Mouse (Mus musculus) MEL (cell line): ENCODE measurements around the gene Cnga3. TPM values are rescaled to one million over a fixed set of nuclear protein-coding genes. Genes with fewer than 3 reads are reported as not detected.

ENCODE experiments used
- DNase-seq: peaks from one replicate; pipeline ENCODE4 v3.0.0; 2011; ENCODE audit warnings: low read depth, low spot score
- H3K27ac ChIP-seq: 2 replicates; pipeline ENCODE4 v1.5.1; 2012; ENCODE audit warnings: low read depth, mild to moderate bottlenecking, control low read depth, low read length, moderate library complexity; ENCODE audit not compliant: control insufficient read depth
- H3K27me3 ChIP-seq, 2 experiments: fragments of 150-350 bp in 1 of 2; sonication (generic) in 1 of 2; 2 replicates each; pipeline ENCODE4 v1.6.1; 2012; ENCODE audit warnings: low read length in 2 of 2, mild to moderate bottlenecking in 2 of 2, improper control_type of control experiment in 1 of 2, moderate library complexity in 1 of 2; ENCODE audit not compliant: insufficient read depth in 2 of 2, control insufficient read depth in 1 of 2
- H3K36me3 ChIP-seq, 2 experiments: 2 replicates each; pipeline ENCODE4 v1.6.1; 2012 to 2014; ENCODE audit warnings: low read length in 2 of 2, improper control_type of control experiment in 1 of 2, inconsistent platforms in 1 of 2, mild to moderate bottlenecking in 1 of 2; ENCODE audit not compliant: insufficient read depth in 2 of 2, control insufficient read depth in 1 of 2
- H3K4me1 ChIP-seq, 2 experiments: fragments of 150-350 bp in 1 of 2; sonication (generic) in 1 of 2; 2 replicates each; pipeline ENCODE4 v1.6.1; 2012; ENCODE audit warnings: low read length in 2 of 2, improper control_type of control experiment in 1 of 2, mild to moderate bottlenecking in 1 of 2; ENCODE audit not compliant: insufficient read depth in 2 of 2, control insufficient read depth in 1 of 2
- H3K4me3 ChIP-seq, 2 experiments: fragments of 150-350 bp in 1 of 2; sonication (generic) in 1 of 2; 2 replicates each; pipeline ENCODE4 v1.5.1; 2012; ENCODE audit warnings: low read depth in 2 of 2, low read length in 2 of 2, mild to moderate bottlenecking in 2 of 2, moderate library complexity in 2 of 2, control low read depth in 1 of 2, improper control_type of control experiment in 1 of 2; ENCODE audit not compliant: control insufficient read depth in 1 of 2, insufficient read depth in 1 of 2
- H3K79me2 ChIP-seq: 2 replicates; pipeline ENCODE4 v1.6.1; 2012; ENCODE audit warnings: mild to moderate bottlenecking, low read length, moderate library complexity; ENCODE audit not compliant: control insufficient read depth, poor library complexity, insufficient read depth
- H3K9ac ChIP-seq: 2 replicates; pipeline ENCODE4 v1.6.1; 2012; ENCODE audit warnings: low read depth, mild to moderate bottlenecking, control low read depth, low read length, moderate library complexity; ENCODE audit not compliant: control insufficient read depth, poor library complexity, severe bottlenecking
- H3K9me3 ChIP-seq: fragments of 150-350 bp; sonication (generic); replicated peaks from 2 replicates; pipeline ENCODE4 v1.6.1; 2012; ENCODE audit warnings: mild to moderate bottlenecking, low read length, improper control_type of control experiment, moderate library complexity; ENCODE audit not compliant: insufficient read depth
- CHD1 ChIP-seq: IDR thresholded peaks from 2 replicates; pipeline ENCODE4 v1.6.1; 2012; ENCODE audit warnings: low read depth, mild to moderate bottlenecking, inconsistent platforms, low read length, improper control_type of control experiment
- CHD2 ChIP-seq: IDR thresholded peaks from 2 replicates; pipeline ENCODE4 v1.6.1; 2011; ENCODE audit warnings: low read length, improper control_type of control experiment
- CTCF ChIP-seq, 3 experiments: IDR thresholded peaks in 2 of 3; conservative IDR thresholded peaks in 1 of 3; 2 replicates each; pipeline ENCODE4 v1.5.1; 2011 to 2012; ENCODE audit warnings: low read length in 3 of 3, low read depth in 2 of 3, mild to moderate bottlenecking in 2 of 3, improper control_type of control experiment in 1 of 3, inconsistent platforms in 1 of 3, mixed read lengths in 1 of 3, moderate library complexity in 1 of 3; ENCODE audit not compliant: control insufficient read depth in 1 of 3, insufficient read depth in 1 of 3, poor library complexity in 1 of 3, severe bottlenecking in 1 of 3
- ELF1 ChIP-seq: IDR thresholded peaks from 2 replicates; pipeline ENCODE4 v1.6.1; 2014; ENCODE audit warnings: low read depth, mild to moderate bottlenecking, inconsistent platforms, low read length, improper control_type of control experiment, moderate library complexity
- GATA1 ChIP-seq: IDR thresholded peaks from 2 replicates; pipeline ENCODE4 v1.6.1; 2011; ENCODE audit warnings: low read depth, low read length, improper control_type of control experiment
- JUND ChIP-seq: IDR thresholded peaks from 2 replicates; pipeline ENCODE4 v1.6.1; 2011; ENCODE audit warnings: low read depth, mild to moderate bottlenecking, improper control_type of control experiment, low read length
- MAFK ChIP-seq: IDR thresholded peaks from 2 replicates; pipeline ENCODE4 v1.6.1; 2011; ENCODE audit warnings: low read depth, mild to moderate bottlenecking, low read length, improper control_type of control experiment, borderline replicate concordance
- MAZ ChIP-seq: IDR thresholded peaks from 2 replicates; pipeline ENCODE4 v1.6.1; 2012; ENCODE audit warnings: low read depth, mild to moderate bottlenecking, inconsistent platforms, low read length, improper control_type of control experiment
- MEF2A ChIP-seq: IDR thresholded peaks from 2 replicates; pipeline ENCODE4 v1.6.1; 2014; ENCODE audit warnings: low read depth, mild to moderate bottlenecking, inconsistent platforms, low read length, improper control_type of control experiment; ENCODE audit not compliant: poor library complexity, insufficient replicate concordance, severe bottlenecking; ENCODE audit errors: extremely low read depth
- MYB ChIP-seq: IDR thresholded peaks from 2 replicates; pipeline ENCODE4 v1.6.1; 2011; ENCODE audit warnings: mild to moderate bottlenecking, low read depth, low read length, improper control_type of control experiment
- NRF1 ChIP-seq: IDR thresholded peaks from 2 replicates; pipeline ENCODE4 v1.6.1; 2014; ENCODE audit warnings: low read depth, mild to moderate bottlenecking, inconsistent platforms, low read length, improper control_type of control experiment, moderate library complexity; ENCODE audit not compliant: poor library complexity, insufficient read depth, severe bottlenecking
- TAL1 ChIP-seq: IDR thresholded peaks from 2 replicates; pipeline ENCODE4 v1.6.1; 2012; ENCODE audit warnings: mild to moderate bottlenecking, inconsistent platforms, low read length, moderate library complexity, mixed read lengths
- USF1 ChIP-seq: IDR thresholded peaks from 2 replicates; pipeline ENCODE4 v1.6.1; 2014; ENCODE audit warnings: low read depth, mild to moderate bottlenecking, inconsistent platforms, low read length, improper control_type of control experiment, moderate library complexity
- polyA plus RNA-seq, 2 experiments: library from polyadenylated mRNA; stranded (reverse) in 1 of 2; unstranded in 1 of 2; fragments of >175 nt in 1 of 2; fragments of >200 nt in 1 of 2; gene quantifications; 2 replicates each; pipeline versions ENCODE4 v1.2.1 to v1.2.4; 2012; ENCODE audit warnings: low replicate concordance in 2 of 2, low read depth in 1 of 2; ENCODE audit not compliant: insufficient read length in 2 of 2, insufficient read depth in 1 of 2, missing spikeins in 1 of 2
- total RNA-seq: library from RNA; depleted of rRNA; stranded (reverse); fragments of 300-350 nt; gene quantifications from 2 replicates; pipeline ENCODE4 v1.2.3, GENCODE M21; 2012

Cnga3 gene
- total and polyA plus RNA-seq, 3 experiments = 0.04 TPM; not detected in 2

DNA sequence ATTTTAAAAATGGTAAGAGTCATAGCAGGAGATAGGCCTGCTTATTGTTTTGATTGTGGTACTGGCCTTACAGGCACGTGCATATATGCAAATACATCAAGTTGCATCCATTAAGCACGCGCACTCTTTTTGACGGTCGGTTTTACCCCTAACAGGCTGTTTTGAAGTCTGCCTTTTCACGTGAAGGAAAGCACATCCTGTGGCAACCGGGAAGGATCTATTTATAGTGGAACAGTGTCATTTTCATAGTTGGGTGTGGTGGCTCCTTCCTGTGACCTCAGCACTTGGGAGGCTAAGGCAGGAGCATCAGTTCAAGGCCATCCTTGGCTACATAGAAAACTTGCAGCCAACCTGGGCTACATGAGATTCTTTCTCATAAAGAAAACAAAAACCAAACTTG lies 72.3 kb downstream of the Cnga3 start:
- DNase-seq = no peak
- H3K27ac ChIP-seq = no peak overlapping the region
- H3K9ac ChIP-seq = no peak overlapping the region
- H3K27me3 ChIP-seq = peaks cover 0 to 2% of the 10 kb centered on the region in 2 experiments; a peak in 1 of 4 replicates
- no peaks in the 10 kb centered on the region for H3K9me3 ChIP-seq
- no peak overlapping the region for H3K4me3 ChIP-seq
- no peak for TF ChIP-seq NRF1
- TF ChIP-seq MAZ = no peak
- H3K79me2 ChIP-seq = no peaks in the 10 kb centered on the region
- H3K36me3 ChIP-seq = no peaks in the 10 kb centered on the region
- no peaks in the 10 kb centered on the region for H3K4me1 ChIP-seq

DNA sequence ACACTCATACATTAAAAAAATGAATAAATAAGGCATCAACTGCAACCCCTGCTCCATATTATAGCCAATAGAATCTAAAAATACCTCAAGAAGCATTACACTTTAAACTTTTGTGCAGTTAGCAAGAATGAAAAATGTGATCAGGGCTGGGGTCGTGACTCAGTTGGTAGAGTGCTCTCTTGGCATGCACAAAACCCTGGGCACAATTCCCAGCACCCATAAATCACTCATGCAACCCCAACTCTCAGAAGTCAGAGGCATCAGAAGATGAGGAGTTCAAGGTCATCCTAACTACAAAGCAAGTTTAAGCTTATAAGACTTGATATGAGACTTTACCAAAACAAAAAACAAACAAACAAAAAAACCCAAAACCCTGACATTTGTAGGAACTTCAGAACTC lies 73.5 kb downstream of the Cnga3 start:
- no peak overlapping the region for H3K9ac ChIP-seq
- no peaks in the 10 kb centered on the region for H3K36me3 ChIP-seq
- H3K9me3 ChIP-seq = no peaks in the 10 kb centered on the region
- no peak for TF ChIP-seq CHD2
- TF ChIP-seq MYB = no peak
- TF ChIP-seq MEF2A = no peak
- TF ChIP-seq ELF1 = no peak
- TF ChIP-seq TAL1 = no peak
- TF ChIP-seq CHD1 = no peak
- no peak for TF ChIP-seq MAFK
- no peak for TF ChIP-seq GATA1
- TF ChIP-seq USF1 = no peak
- TF ChIP-seq MAZ = no peak
- H3K4me1 ChIP-seq = no peaks in the 10 kb centered on the region
- no peaks in the 10 kb centered on the region for H3K79me2 ChIP-seq
- DNase-seq = no peak
- no peak overlapping the region for H3K4me3 ChIP-seq
- peaks cover 0 to 2% of the 10 kb centered on the region in 2 experiments; a peak in 1 of 4 replicates for H3K27me3 ChIP-seq
- no peak overlapping the region for H3K27ac ChIP-seq

DNA sequence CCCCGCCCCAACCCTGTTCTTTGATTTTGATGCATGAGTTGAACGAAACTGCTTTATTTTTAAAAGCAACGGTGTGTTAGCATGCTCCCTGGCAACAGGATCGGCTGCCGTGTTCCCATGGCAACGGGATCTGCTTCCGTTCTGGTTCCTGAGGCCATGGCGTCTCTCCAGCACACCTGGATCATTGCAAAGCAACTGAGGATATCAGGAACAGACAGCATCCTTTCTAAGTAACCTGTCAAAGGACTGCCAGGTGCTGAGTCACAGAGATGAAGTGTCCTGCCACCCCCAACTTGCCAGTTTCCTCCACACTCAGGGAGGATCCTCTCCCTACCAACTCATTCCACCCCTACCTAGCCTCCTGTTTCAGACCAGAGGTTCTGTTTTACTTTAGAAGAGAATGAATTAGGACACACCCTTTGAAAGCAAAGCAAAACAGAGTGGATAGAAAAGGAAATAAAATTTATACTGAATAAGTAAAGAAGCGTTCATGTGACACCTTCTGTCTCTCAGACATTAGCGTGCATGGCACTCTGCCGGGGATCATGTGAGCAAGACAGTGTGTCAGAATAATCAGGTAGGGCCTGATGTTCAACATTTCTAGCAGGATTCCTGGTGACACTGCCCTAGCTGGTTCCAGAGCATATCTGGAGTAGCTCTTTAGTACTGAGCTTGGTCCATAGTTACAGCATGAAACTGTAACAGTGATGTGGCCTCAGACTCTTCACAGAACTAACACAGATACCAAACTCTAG lies 74.1 kb downstream of the Cnga3 start:
- Histone ChIP-seq H3K27me3 (peaks cover 0 to 2% of the 10 kb centered on the region in 2 experiments; a peak in 1 of 4 replicates), H3K79me2 (no peaks in the 10 kb centered on the region), H3K4me1 (no peaks in the 10 kb centered on the region), H3K36me3 (no peaks in the 10 kb centered on the region), H3K4me3 (no peak overlapping the region)
- no peak for DNase-seq
- TF ChIP-seq JUND = no peak
- no peak for TF ChIP-seq CTCF (IDR thresholded peaks at IDR 0.05 in 2 of 3, conservative IDR thresholded peaks at IDR 0.05 in 1 of 3; ENCODE audit: control insufficient read depth in 1 of 3, insufficient read depth in 1 of 3, low read depth in 2 of 3, low read length in 3 of 3, poor library complexity in 1 of 3, severe bottlenecking in 1 of 3)
- TF ChIP-seq, all 39 proteins: peak for 0
- Histone ChIP-seq H3K9ac (no peak overlapping the region), H3K9me3 (no peaks in the 10 kb centered on the region), H3K27ac (no peak overlapping the region)
